Mouse (Mus musculus) cerebral cortex, adult 2 months (tissue): Measurements from ENCODE around the gene Ltbr.

Experiments used
- WGBS: fragments of 180-500 bp; shearing (Covaris S2); methylation state at CpG from one replicate; pipeline ENCODE4 v1.1.7; 2018; 5-methylcytosine and 5-hydroxymethylcytosine counted together

Ltbr gene

GRCm38 (mm10) chr6:125313546-125314230 is at the start of gene Ltbr:
Gene Ltbr, minus strand, starts transcription at chr6:125313885.
- 15% methylated on average over 46 of the region's 46 CpGs for WGBS

GRCm38 (mm10) chr6:125363021-125363420 is 49.3 kb upstream of the Ltbr start:
- 36% methylated on average over 15 of the region's 15 CpGs for WGBS

GRCm38 (mm10) chr6:125361467-125362291 is 48.0 kb upstream of the Ltbr start:
- 24% methylated on average over 38 of the region's 38 CpGs for WGBS

GRCm38 (mm10) chr6:125360846-125361245 is 47.2 kb upstream of the Ltbr start:
- 84% methylated on average over 9 of the region's 9 CpGs for WGBS

- WGBS, result 65% methylated on average over 9 of the region's 9 CpGs
Observed at GRCm38 (mm10) chr6:125359999-125360398, 46.3 kb upstream of the Ltbr start.

GRCm38 (mm10) chr6:125357334-125357733 is 43.6 kb upstream of the Ltbr start:
- 71% methylated on average over 15 of the region's 15 CpGs for WGBS

GRCm38 (mm10) chr6:125356264-125356663 is 42.6 kb upstream of the Ltbr start:
- WGBS, result 68% methylated on average over 8 of the region's 8 CpGs

GRCm38 (mm10) chr6:125355197-125355741 is 41.6 kb upstream of the Ltbr start:
- WGBS, result 26% methylated on average over 10 of the region's 10 CpGs

- WGBS, result 27% methylated on average over 14 of the region's 14 CpGs
Observed at GRCm38 (mm10) chr6:125354352-125355151, 40.9 kb upstream of the Ltbr start.

- 74% methylated on average over 4 of the region's 4 CpGs for WGBS
Observed at GRCm38 (mm10) chr6:125353655-125354054, 40.0 kb upstream of the Ltbr start.

GRCm38 (mm10) chr6:125353221-125353620 is 39.5 kb upstream of the Ltbr start:
- 88% methylated on average over 11 of the region's 11 CpGs for WGBS

- WGBS, result 53% methylated on average over 4 of the region's 4 CpGs
Observed at GRCm38 (mm10) chr6:125352811-125353210, 39.1 kb upstream of the Ltbr start.

GRCm38 (mm10) chr6:125352046-125352384 is 38.3 kb upstream of the Ltbr start:
- WGBS, result 73% methylated on average over 5 of the region's 5 CpGs

- 79% methylated on average over 8 of the region's 8 CpGs for WGBS
Observed at GRCm38 (mm10) chr6:125351368-125352045, 37.8 kb upstream of the Ltbr start.

GRCm38 (mm10) chr6:125350995-125351324 is 37.3 kb upstream of the Ltbr start:
- WGBS, result 88% methylated on average over 2 of the region's 2 CpGs

GRCm38 (mm10) chr6:125350231-125350994 is 36.7 kb upstream of the Ltbr start:
- 55% methylated on average over 20 of the region's 20 CpGs for WGBS

GRCm38 (mm10) chr6:125349575-125350230 is 36.0 kb upstream of the Ltbr start:
- 14% methylated on average over 27 of the region's 27 CpGs for WGBS

GRCm38 (mm10) chr6:125348721-125349574 is 35.3 kb upstream of the Ltbr start, which contains the start of gene Tnfrsf1a:
Gene Tnfrsf1a, plus strand, starts transcription at chr6:125349362.
- WGBS, result 23% methylated on average over 22 of the region's 22 CpGs

GRCm38 (mm10) chr6:125346029-125346428 is 32.3 kb upstream of the Ltbr start:
- WGBS, result 93% methylated on average over 2 of the region's 2 CpGs
